Mouse (Mus musculus) liver, adult 2 months (tissue): ENCODE data around the gene Il12b. TPM values are rescaled to one million over a fixed set of nuclear protein-coding genes. Genes with fewer than 3 reads are reported as not detected.

Experiments used
- DNase-seq: peaks from one replicate; pipeline ENCODE4 v3.0.0-alpha.2; 2011; ENCODE audit warnings: low read depth, low spot score; ENCODE audit errors: extremely low read depth
- H3K27ac ChIP-seq: fragments of 200-500 bp; replicated peaks from 2 replicates; pipeline ENCODE4 v1.5.1; 2012; ENCODE audit warnings: low read depth, mild to moderate bottlenecking, control low read depth, inconsistent platforms, low read length; ENCODE audit not compliant: insufficient read depth
- H3K27me3 ChIP-seq: fragments of 200-500 bp; 2 replicates; pipeline ENCODE4 v1.6.1; 2012; ENCODE audit warnings: mild to moderate bottlenecking, moderate library complexity, low read length, inconsistent platforms; ENCODE audit not compliant: control insufficient read depth, insufficient read depth
- H3K36me3 ChIP-seq: fragments of 200-500 bp; 2 replicates; pipeline ENCODE4 v1.6.1; 2012; ENCODE audit warnings: low read length, inconsistent platforms; ENCODE audit not compliant: control insufficient read depth, insufficient read depth
- H3K4me1 ChIP-seq: fragments of 200-500 bp; 2 replicates; pipeline ENCODE4 v1.6.1; 2011; ENCODE audit warnings: low read length; ENCODE audit not compliant: control insufficient read depth, insufficient read depth
- H3K4me3 ChIP-seq: fragments of 200-500 bp; 2 replicates; pipeline ENCODE4 v1.5.1; 2011; ENCODE audit warnings: low read depth, mild to moderate bottlenecking, control low read depth, low read length, moderate library complexity; ENCODE audit not compliant: insufficient read depth
- H3K79me2 ChIP-seq: fragments of 200-500 bp; 2 replicates; pipeline ENCODE4 v1.6.1; 2012; ENCODE audit warnings: inconsistent platforms, mild to moderate bottlenecking, low read length, moderate library complexity; ENCODE audit not compliant: control insufficient read depth, insufficient read depth
- H3K9ac ChIP-seq: fragments of 200-500 bp; 2 replicates; pipeline ENCODE4 v1.6.1; 2012; ENCODE audit warnings: low read depth, mild to moderate bottlenecking, control low read depth, inconsistent platforms, low read length
- CTCF ChIP-seq: fragments of 200-500 bp; IDR thresholded peaks from 2 replicates; pipeline ENCODE4 v1.5.1; 2011; ENCODE audit warnings: low read depth, low read length, control low read depth
- POLR2A ChIP-seq: fragments of 200-500 bp; IDR thresholded peaks from 2 replicates; pipeline ENCODE4 v1.6.1; 2011; ENCODE audit warnings: low read length, control low read depth; ENCODE audit not compliant: insufficient read depth; ENCODE audit errors: extremely low read depth
- WGBS: fragments of 180-500 bp; shearing (Covaris S2); methylation state at CpG from one replicate; pipeline ENCODE4 v1.1.7; 2018; 5-methylcytosine and 5-hydroxymethylcytosine counted together
- polyA plus RNA-seq: library from polyadenylated mRNA; depleted of rRNA; stranded (reverse); fragments of >200 nt; gene quantifications from 2 replicates; pipeline ENCODE4 v1.2.3, GENCODE M21; 2012; rRNA removed
- total RNA-seq: library from RNA; depleted of rRNA; stranded (reverse); fragments of >200 nt; gene quantifications from 2 replicates; pipeline ENCODE4 v1.2.3, GENCODE M21; 2014; rRNA removed

Il12b gene
- total and polyA plus RNA-seq, 2 experiments, result not detected

GRCm38 (mm10) chr11:44453423-44453822, 53.6 kb downstream of the Il12b start:
- WGBS, result 12% methylated on average over 2 of the region's 2 CpGs
- Histone ChIP-seq H3K36me3 (peaks cover 26% of the 10 kb centered on the region), H3K27me3 (no peaks in the 10 kb centered on the region), H3K4me1 (peaks cover 4% of the 10 kb centered on the region; the same call in 1 of the 2 replicates), H3K4me3 (no peak overlapping the region), H3K27ac (no peak overlapping the region), H3K79me2 (no peaks in the 10 kb centered on the region), H3K9ac (no peak overlapping the region)
- peak; percentile 83 for DNase-seq
- TF ChIP-seq CTCF (peak; percentile 48; the same call in 1 of the 2 replicates), POLR2A (no peak)

GRCm38 (mm10) chr11:44461493-44461892, 61.6 kb downstream of the Il12b start:
- Histone ChIP-seq H3K36me3 (peaks cover 53% of the 10 kb centered on the region), H3K9ac (no peak overlapping the region), H3K79me2 (no peaks in the 10 kb centered on the region), H3K4me1 (no peaks in the 10 kb centered on the region), H3K27ac (no peak overlapping the region), H3K27me3 (no peaks in the 10 kb centered on the region), H3K4me3 (no peak overlapping the region)
- 22% methylated on average over 6 of the region's 6 CpGs for WGBS
- TF ChIP-seq CTCF (no peak), POLR2A (no peak)
- DNase-seq, result peak; percentile 41

Other genes with a start within 250 kb of the Il12b start
- gene Ublcp1, start 70.4 kb downstream of the Il12b start, total RNA-seq, result 29.9 and 35.0 TPM in 2 replicates
- gene Ublcp1, start 70.4 kb downstream of the Il12b start, polyA plus RNA-seq, result 6.2 and 6.7 TPM in 2 replicates
- gene Rnf145, start 118.9 kb downstream of the Il12b start, total RNA-seq, result 18.0 and 24.0 TPM in 2 replicates
- 9.1 and 17.0 TPM in 2 replicates for gene Rnf145, start 118.9 kb downstream of the Il12b start, polyA plus RNA-seq
- gene Ebf1, start 217.3 kb downstream of the Il12b start, total RNA-seq, result 0.37 and 0.47 TPM in 2 replicates
- gene Ebf1, start 217.3 kb downstream of the Il12b start, polyA plus RNA-seq, result 0.11 and 0.23 TPM in 2 replicates